Mouse (Mus musculus) lung, postnatal 10 days (tissue): ENCODE results near the gene Fkbp15.

Experiments used
- DNase-seq: peaks from one replicate; pipeline ENCODE4 v3.0.0; 2021

Gene Fkbp15

DNA sequence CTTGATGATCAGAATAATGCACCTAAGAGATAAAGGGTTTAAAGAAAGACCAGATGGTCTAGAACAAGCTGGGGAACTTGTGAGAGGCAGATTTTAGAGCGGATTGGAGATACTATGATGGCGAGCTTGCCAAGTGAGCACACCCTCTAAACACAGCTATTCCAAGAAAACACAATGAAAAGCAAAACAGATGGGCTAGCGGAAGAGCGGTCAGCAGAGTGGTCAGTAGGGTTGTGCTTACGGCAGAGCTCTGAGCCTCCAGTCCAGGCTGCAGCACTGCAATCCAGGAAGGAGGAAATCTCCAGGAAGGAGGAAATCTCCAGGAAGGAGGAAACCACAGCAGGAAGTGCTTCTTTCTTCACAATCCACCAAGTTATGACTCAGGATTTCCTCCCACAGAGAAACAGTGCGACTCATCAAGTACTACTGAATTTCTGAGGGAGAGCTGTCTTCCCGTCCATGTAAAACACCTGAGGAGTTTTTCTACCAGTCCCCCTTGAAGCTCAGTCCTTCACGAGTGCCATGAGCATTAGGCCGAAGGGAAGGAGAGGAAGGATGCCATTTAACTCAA lies 46.6 kb downstream of the Fkbp15 start:
- DNase-seq, result no peak

DNA sequence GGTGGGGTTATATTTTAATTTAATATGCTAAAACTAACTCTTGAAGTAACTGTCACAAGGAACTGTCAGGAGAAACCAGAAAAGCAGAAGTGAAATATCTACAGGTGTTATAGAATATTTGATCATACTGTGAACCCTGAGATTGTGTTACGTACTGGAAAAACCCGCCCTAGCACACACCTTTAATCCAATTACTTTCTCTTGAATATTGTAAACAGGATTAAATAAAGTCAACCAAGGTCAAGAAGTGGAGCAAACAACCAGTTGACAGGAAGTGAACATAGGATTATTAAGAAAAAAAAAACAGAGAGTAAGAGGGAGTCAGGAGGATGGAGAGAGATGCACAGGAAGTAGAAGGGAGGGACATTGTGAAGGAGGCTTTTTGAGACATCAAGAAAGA lies 47.5 kb downstream of the Fkbp15 start:
- DNase-seq, result no peak

- DNase-seq, result no peak
Measured at GRCm38 (mm10) chr4:62308406-62308805, 51.9 kb downstream of the Fkbp15 start.

DNA sequence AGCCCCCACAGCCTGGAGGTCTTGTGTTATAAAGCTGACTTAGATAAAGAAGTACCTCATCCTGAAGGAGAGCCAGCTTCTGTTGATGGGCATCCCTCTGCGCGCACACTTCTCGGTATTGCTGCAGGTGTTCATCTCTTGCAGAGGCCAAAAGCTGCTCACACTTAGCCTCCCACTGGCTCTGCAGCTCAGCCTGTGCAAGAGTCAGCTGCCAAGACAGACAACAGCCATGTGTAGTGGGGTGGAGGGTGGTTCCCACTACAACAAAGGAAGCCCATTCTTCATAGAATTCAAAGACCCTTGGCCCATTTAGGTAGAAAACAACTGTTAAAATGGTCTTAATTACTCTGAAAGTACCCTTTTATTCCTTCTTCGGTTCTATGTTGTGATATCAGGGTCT lies 53.5 kb downstream of the Fkbp15 start:
- no peak for DNase-seq

GRCm38 (mm10) chr4:62306301-62306700 lies 54.0 kb downstream of the Fkbp15 start:
- DNase-seq, result no peak

DNA sequence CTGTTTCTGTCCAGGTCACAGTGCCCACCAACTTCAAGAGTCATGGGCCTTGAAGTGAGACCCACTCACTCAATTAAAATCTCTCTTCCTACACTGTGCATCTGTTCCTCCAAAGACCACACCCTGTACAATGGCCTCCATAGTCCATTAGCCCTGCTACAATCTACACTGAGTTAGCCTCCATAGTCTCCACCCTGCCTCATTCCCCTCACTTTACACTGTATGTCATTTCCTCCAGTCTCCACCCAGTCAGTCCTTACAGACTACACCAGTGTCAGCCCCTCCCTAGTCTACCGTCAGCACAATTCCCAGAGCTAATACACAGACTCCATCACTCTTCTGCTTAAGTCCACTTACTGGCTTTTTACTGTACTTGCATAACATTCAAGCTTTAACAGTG lies 57.1 kb downstream of the Fkbp15 start:
- DNase-seq, result no peak

DNA sequence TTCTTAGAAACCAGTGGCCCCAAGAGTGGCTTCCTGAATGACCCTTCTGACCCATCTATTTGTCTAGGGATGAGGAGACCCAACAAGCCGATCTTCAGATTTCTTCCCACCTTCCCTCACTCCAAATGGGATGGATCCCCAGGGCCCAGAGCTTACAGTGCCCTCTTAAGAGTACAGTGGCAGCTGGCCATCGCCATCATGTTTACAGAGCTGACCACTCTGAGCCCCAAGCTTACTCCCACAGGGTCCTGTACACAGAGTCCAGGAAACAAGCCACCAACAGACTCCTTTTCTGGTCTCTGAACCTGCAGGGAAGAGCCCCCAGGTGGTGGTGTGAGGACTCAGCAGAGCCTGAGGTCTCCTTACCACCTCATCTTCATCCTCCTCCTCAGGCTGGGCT lies 57.6 kb downstream of the Fkbp15 start:
- DNase-seq, result no peak

DNA sequence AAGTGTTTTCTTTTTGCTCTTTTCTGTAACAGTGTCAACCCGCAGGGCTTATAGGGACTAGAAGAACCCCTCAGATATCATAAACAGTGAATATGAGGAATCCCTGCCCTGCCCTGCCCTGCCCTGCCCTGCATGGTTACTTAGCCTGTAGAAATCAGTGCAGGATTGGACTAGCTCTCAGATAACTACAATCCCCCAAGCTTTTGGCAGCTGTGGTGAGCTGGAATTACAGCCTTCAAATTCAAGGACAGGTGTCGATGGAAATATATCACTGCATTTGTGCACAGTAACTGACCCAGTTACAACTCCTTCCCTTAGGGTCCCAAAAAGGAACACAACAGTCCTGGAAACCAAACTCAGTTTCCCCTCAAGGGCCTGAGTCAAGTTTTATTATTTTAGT lies 60.3 kb downstream of the Fkbp15 start:
- DNase-seq, result no peak

- DNase-seq, result no peak
Measured at GRCm38 (mm10) chr4:62297280-62298130, 62.8 kb downstream of the Fkbp15 start.

GRCm38 (mm10) chr4:62294741-62295140 lies 65.6 kb downstream of the Fkbp15 start:
- no peak for DNase-seq

DNA sequence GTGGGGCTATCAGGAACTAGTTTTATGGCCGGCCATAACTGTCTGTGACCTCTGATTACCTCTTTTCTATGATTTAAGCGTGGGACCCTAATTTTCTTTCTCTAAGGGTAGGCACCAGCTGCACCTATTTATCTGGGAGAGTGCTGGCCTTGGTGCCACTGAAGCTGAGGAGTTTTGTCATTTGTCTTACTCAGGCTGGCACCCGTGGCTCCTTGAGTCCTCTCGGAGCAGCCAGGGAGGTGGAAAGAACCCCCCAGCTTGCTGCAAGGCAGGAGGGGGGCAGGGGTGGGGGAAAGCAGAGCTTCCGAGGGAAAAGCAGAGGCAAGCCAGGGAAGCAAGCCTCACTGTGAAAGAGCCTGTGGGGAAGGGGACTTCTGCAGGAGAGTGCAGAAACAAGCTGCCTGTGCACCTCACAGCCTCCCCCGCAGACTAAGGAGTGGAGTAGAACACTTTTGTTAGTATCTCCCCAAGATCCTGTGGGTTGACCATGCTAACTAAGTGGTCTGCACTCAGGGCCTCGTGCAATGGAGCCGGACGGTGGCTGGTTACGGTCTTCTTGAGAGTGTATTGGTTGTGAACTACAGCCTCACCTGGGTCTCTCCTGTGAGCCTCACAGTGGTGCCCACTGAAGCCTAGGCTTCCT lies 67.0 kb downstream of the Fkbp15 start:
- no peak for DNase-seq

GRCm38 (mm10) chr4:62292461-62293180 lies 67.7 kb downstream of the Fkbp15 start:
- DNase-seq, result no peak

GRCm38 (mm10) chr4:62290816-62291505 lies 69.4 kb downstream of the Fkbp15 start:
- no peak for DNase-seq

- DNase-seq, result no peak
Measured at GRCm38 (mm10) chr4:62289226-62289625, 71.1 kb downstream of the Fkbp15 start.

- DNase-seq, result peak; percentile 44
Measured at GRCm38 (mm10) chr4:62286992-62287900, 73.1 kb downstream of the Fkbp15 start.

- peak; percentile 82 for DNase-seq
Measured at GRCm38 (mm10) chr4:62286257-62286991, 73.9 kb downstream of the Fkbp15 start.

- no peak for DNase-seq
Measured at GRCm38 (mm10) chr4:62285576-62285975, 74.8 kb downstream of the Fkbp15 start.

GRCm38 (mm10) chr4:62282969-62283368 lies 77.4 kb downstream of the Fkbp15 start:
- DNase-seq, result no peak

DNA sequence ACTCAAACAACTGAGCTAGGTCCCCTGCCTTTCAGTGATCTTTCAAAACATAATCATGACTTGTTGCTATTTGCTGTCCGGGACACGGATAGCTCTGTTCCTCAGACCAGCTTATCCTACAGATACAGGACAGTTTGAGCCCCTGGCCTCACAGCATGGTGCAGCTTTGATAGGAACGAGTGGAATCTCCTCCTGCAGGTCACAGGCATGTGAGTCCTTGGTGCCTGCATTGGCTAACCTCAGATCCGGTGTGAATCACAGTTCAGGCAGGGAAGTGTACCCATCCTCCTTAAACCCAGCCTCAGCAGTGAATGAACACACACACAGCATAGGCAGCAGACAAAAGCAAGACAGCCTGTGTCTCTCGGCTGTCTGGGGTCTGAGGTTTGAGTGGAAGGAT lies 79.0 kb downstream of the Fkbp15 start:
- no peak for DNase-seq

- DNase-seq, result no peak
Measured at GRCm38 (mm10) chr4:62278081-62278480, 82.3 kb downstream of the Fkbp15 start.

DNA sequence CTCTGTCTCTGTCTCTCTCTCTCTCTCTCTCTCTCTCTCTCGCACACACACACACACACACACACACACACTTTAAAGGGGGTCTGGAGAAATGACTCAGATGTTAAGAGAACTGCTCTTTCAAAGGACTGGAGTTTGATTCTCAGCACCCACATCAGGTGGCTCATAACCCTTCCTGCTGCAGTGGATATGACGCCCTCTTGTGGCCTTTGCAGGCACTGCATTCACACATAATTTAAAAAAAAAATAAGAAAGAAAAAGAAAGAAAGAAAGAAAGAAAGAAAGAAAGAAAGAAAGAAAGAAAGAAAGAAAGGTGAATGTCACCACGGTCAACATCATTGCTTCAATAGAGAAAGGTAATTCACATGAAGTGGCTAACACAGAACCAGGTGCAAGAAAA lies 83.1 kb downstream of the Fkbp15 start:
- DNase-seq, result no peak
